Mouse (Mus musculus): ENCODE measurements around the gene Arhgef39.

DNA sequence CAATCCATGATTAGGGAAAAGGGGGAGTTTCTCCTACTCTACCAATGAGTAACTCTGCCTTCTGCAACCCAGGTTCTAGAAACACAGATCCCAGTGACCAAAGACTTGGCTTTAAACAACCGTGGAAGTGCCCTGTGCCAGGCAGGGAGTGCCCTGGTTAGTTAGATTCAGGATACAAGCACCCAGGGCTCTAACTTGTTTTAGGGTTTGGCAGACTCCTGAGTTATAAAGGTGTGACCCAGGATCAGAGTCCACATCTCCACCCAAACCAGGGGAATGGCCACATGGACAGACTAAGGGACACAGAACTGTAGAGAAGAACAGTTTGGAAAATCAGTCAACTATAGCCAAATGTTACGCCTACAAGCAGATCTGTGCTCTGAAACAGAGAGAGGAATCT is 3.5 kb upstream of the Arhgef39 start:
- TF ChIP-seq CTCF (IDR thresholded peaks at IDR 0.05; ENCODE audit: low read depth, low read length) (no peak), POLR2A (IDR thresholded peaks at IDR 0.05; ENCODE audit: insufficient read depth, low read length) (no peak)
